Mouse (Mus musculus): ENCODE data around the gene Vps36.

- TF ChIP-seq POLR2A (IDR thresholded peaks at IDR 0.05; ENCODE audit: borderline replicate concordance, extremely low read depth, insufficient read depth, insufficient read length, poor library complexity, severe bottlenecking) = no peak
- TF ChIP-seq CTCF (IDR thresholded peaks at IDR 0.05; ENCODE audit: borderline replicate concordance, extremely low read depth, insufficient read depth, insufficient read length) = no peak
Measured at GRCm38 (mm10) chr8:22169167-22169566, 23.4 kb upstream of the Vps36 start.

Data from brain, embryonic 14.5 days (tissue).